Mouse (Mus musculus) C2C12 (cell line): Measurements from ENCODE around the gene Coasy. TPM values are rescaled to one million over a fixed set of nuclear protein-coding genes. Genes with fewer than 3 reads are reported as not detected.

ENCODE experiments used
- H3K27me3 ChIP-seq: one replicate; pipeline ENCODE4 v1.6.1; 2011; ENCODE audit not compliant: control insufficient read depth, insufficient read depth, insufficient read length
- H3K36me3 ChIP-seq: one replicate; pipeline ENCODE4 v1.6.1; 2011; ENCODE audit not compliant: control insufficient read depth, insufficient read depth
- H3K4me3 ChIP-seq: one replicate; pipeline ENCODE4 v1.5.1; 2011; ENCODE audit warnings: mild to moderate bottlenecking, control low read depth; ENCODE audit not compliant: poor library complexity, insufficient read depth, severe bottlenecking
- H3K79me2 ChIP-seq: one replicate; pipeline ENCODE4 v1.6.1; 2011; ENCODE audit not compliant: control insufficient read depth, insufficient read depth
- H3K79me3 ChIP-seq: one replicate; pipeline ENCODE4 v1.6.1; 2011; ENCODE audit warnings: low read depth, control low read depth
- H3ac ChIP-seq: one replicate; pipeline ENCODE3; 2011; ENCODE audit warnings: low read depth; ENCODE audit not compliant: control insufficient read depth, insufficient read length
- CEBPB ChIP-seq: IDR thresholded peaks from one replicate; pipeline ENCODE4 v1.6.1; 2011; ENCODE audit warnings: low read depth, mild to moderate bottlenecking, control low read depth, moderate library complexity
- CTCF ChIP-seq: IDR thresholded peaks from one replicate; pipeline ENCODE4 v1.5.1; 2011; ENCODE audit not compliant: control insufficient read depth, insufficient read depth, insufficient read length
- FOSL1 ChIP-seq: IDR thresholded peaks from one replicate; pipeline ENCODE4 v1.8.0; 2011; ENCODE audit warnings: mild to moderate bottlenecking, low read length; ENCODE audit not compliant: poor library complexity, insufficient read depth, severe bottlenecking
- MAX ChIP-seq: IDR thresholded peaks from one replicate; pipeline ENCODE4 v1.6.1; 2011; ENCODE audit warnings: mild to moderate bottlenecking, control low read depth
- MYOD1 ChIP-seq: IDR thresholded peaks from one replicate; pipeline ENCODE4 v1.6.1; 2011; ENCODE audit warnings: low read depth; ENCODE audit not compliant: control insufficient read depth, insufficient read length
- MYOG ChIP-seq: IDR thresholded peaks from one replicate; pipeline ENCODE4 v1.6.1; 2011; ENCODE audit not compliant: control insufficient read depth, insufficient read length; ENCODE audit errors: extremely low read depth
- USF1 ChIP-seq: IDR thresholded peaks from one replicate; pipeline ENCODE4 v1.6.1; 2011; ENCODE audit warnings: low read depth, mild to moderate bottlenecking, control low read depth, moderate library complexity
- polyA plus RNA-seq: library from polyadenylated mRNA; unstranded; fragments of >200 nt; fragmentation: generic; extraction: Trizol; gene quantifications from one replicate; pipeline ENCODE4 v1.2.1, GENCODE M21; 2012; ENCODE audit warnings: missing spikeins

Coasy gene
- polyA plus RNA-seq, 1 experiment = 31.0 TPM

- Histone ChIP-seq H3K4me3 (peak within 1 kb of the TSS; percentile 80), H3K79me2 (peaks cover 31% of the 10 kb centered on the region), H3K27me3 (no peaks in the 10 kb centered on the region), H3ac (peak within 1 kb of the TSS; percentile 87), H3K36me3 (peaks cover 41% of the 10 kb centered on the region), H3K79me3 (peaks cover 8% of the 10 kb centered on the region)
- TF ChIP-seq USF1 (peak; percentile 98), MAX (no peak)
Observed at GRCm38 (mm10) chr11:101086756-101087681, 4.7 kb downstream of the Coasy start, which contains the start of gene Mlx. Gene Mlx, plus strand, starts transcription at chr11:101087277.

DNA sequence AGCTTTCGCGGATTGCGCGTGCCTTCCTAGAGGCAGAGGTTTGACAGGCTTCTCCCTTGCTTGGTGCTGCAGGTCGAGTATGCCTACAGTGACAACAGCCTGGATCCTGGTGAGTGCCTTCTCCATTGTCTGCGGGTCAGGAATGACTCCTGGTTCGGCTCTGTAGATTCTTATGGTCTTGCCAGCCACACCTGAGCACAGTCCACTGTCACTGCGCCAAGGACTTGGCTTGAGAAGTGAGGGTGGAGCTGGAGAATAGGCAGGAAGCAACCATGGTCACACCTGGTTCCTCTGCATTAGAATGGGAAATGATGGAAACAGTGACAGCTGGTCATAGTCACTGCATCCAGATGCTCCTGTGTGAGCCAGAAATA lies 5.3 kb downstream of the Coasy start:
- Histone ChIP-seq H3K4me3 (peak overlapping the region; percentile 80), H3K27me3 (no peaks in the 10 kb centered on the region), H3K79me2 (peaks cover 30% of the 10 kb centered on the region), H3ac (peak overlapping the region; percentile 87), H3K36me3 (peaks cover 47% of the 10 kb centered on the region), H3K79me3 (peaks cover 8% of the 10 kb centered on the region)
- TF ChIP-seq MAX (no peak), MYOG (no peak), USF1 (no peak), CEBPB (no peak), FOSL1 (no peak), MYOD1 (no peak), CTCF (no peak)

DNA sequence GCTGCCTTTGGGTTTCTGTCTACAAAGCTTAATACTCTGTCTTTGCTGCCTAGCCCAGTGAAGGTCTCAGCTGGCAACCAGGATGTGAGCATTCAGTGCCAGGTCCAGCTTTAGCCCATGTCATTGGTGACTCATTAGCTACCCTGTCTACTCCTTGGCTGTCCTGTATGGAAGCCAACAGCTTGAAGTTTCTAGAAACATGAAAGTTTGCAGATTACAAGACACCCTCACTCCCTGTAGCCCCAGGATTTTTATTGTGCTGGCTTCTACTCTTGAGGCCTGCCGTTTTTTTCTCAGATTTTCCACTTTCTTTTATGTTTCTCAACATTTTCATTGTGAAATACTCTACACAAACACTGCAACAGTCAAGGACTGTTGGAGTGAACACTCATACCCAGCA lies 7.6 kb downstream of the Coasy start:
- H3ac ChIP-seq = no peak overlapping the region
- H3K36me3 ChIP-seq = peaks cover 64% of the 10 kb centered on the region
- peaks cover 5% of the 10 kb centered on the region for H3K79me3 ChIP-seq
- peaks cover 38% of the 10 kb centered on the region for H3K79me2 ChIP-seq
- TF ChIP-seq CTCF (no peak), MAX (no peak), CEBPB (no peak)
- H3K4me3 ChIP-seq = no peak overlapping the region
- no peaks in the 10 kb centered on the region for H3K27me3 ChIP-seq

- peak overlapping the region; percentile 59 for H3K4me3 ChIP-seq
- H3K27me3 ChIP-seq = no peaks in the 10 kb centered on the region
- H3K36me3 ChIP-seq = peaks cover 79% of the 10 kb centered on the region
- peaks cover 24% of the 10 kb centered on the region for H3K79me2 ChIP-seq
- H3K79me3 ChIP-seq = peaks cover 5% of the 10 kb centered on the region
- peak overlapping the region; percentile 89 for H3ac ChIP-seq
- TF ChIP-seq MYOD1 (no peak), FOSL1 (no peak), CEBPB (no peak), CTCF (no peak), USF1 (no peak), MAX (no peak), MYOG (no peak)
Observed at GRCm38 (mm10) chr11:101094930-101095313, 12.6 kb downstream of the Coasy start.

GRCm38 (mm10) chr11:101095314-101096024 lies 13.1 kb downstream of the Coasy start, which contains the start of gene Psmc3ip:
Gene Psmc3ip, minus strand, starts transcription at chr11:101095436.
- Histone ChIP-seq H3K79me2 (peaks cover 24% of the 10 kb centered on the region), H3ac (peak within 1 kb of the TSS; percentile 89), H3K27me3 (no peaks in the 10 kb centered on the region), H3K4me3 (peak within 1 kb of the TSS; percentile 59), H3K36me3 (peaks cover 79% of the 10 kb centered on the region), H3K79me3 (peaks cover 5% of the 10 kb centered on the region)
- TF ChIP-seq CTCF (peak; percentile 31), MYOD1 (no peak), MAX (peak; percentile 93)

DNA sequence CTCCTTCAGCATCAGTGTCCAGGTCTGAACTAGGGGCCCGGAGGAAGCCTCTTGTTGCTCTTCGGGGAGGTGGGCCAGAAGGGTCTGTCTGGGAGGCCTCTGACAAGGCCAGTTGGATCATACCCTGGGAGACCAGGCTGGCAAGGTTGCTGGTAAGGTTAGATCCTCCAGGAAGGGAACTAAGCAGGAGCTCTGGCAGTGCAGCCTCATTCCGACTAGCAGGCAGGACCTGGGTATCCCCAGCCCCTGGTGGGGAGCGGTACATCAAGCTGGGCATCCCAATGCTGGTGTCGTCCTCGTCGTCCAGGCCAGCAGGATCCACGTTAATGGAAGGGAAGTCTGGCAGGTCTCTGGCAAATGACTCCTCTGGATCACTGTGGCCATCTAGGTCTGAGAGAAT lies 15.9 kb downstream of the Coasy start:
- TF ChIP-seq CEBPB = no peak
- Histone ChIP-seq H3K4me3 (no peak overlapping the region), H3K27me3 (no peaks in the 10 kb centered on the region), H3ac (no peak overlapping the region), H3K36me3 (peaks cover 76% of the 10 kb centered on the region), H3K79me3 (peaks cover 5% of the 10 kb centered on the region), H3K79me2 (peaks cover 18% of the 10 kb centered on the region)
